Mouse (Mus musculus) heart, adult 10 weeks (tissue): Measurements from ENCODE around the gene Wdr90. TPM values are rescaled to one million over a fixed set of nuclear protein-coding genes. Genes with fewer than 3 reads are reported as not detected.

Experiments used
- polyA plus RNA-seq: library from polyadenylated mRNA; stranded (reverse); fragments of 350-450 nt; fragmentation: Illumina TruSeq; extraction: RNeasy Lipid Tissue Mini Kit (QIAGEN cat#74804); gene quantifications from one replicate; pipeline ENCODE4 v1.2.3, GENCODE M21; 2014; ENCODE audit warnings: low read depth, low replicate concordance

Gene Wdr90
- 3.2 TPM for polyA plus RNA-seq

DNA sequence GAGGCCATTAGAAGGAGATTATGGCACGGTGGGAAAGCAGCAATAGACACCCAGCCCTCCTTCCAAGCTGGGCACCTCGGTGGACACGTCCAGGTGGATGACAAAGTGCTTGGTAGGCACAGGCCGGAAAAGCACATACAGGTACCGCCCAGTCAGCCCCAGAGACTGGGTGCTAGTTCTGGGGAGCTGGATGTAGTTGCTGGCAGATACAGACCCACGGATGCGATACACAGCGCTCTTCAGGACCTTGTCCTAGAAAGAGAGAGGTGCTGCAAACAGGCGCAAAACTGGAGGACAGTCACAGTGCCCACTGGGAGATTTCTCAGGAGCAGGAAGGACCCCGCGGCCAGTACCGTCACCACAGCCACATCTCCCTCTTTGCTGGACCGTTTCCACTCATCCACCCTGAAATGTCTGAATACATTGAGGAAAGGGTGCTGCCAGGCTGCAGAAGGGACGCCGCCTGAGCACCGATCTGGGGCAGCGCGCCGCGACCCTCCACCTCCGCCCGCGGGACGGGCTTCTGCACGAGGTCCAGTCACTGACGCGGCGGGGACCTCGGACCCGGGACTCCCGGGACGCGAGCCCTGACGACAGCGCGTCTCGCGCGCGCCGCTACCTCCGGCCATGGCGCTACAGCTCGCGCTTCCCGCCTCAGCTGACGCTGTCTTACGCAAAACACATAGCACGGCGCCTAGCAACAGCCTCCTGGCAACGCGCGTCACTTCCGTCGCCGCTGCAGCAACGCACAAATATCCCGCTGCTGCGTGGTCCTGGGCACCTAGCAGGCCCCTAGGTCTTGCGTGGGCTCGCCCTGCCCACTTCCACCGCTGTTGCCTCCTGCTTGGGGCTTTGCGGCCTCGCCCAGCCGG is at the start of gene Wdr90:
Gene Wdr90 (minus strand): TSS at position 670 of the 872 bp plus-strand sequence.

GRCm38 (mm10) chr17:25880196-25880910 is 19.1 kb upstream of the Wdr90 start, which contains the start of gene Wfikkn1:
Gene Wfikkn1, minus strand, starts transcription at chr17:25880858.

DNA sequence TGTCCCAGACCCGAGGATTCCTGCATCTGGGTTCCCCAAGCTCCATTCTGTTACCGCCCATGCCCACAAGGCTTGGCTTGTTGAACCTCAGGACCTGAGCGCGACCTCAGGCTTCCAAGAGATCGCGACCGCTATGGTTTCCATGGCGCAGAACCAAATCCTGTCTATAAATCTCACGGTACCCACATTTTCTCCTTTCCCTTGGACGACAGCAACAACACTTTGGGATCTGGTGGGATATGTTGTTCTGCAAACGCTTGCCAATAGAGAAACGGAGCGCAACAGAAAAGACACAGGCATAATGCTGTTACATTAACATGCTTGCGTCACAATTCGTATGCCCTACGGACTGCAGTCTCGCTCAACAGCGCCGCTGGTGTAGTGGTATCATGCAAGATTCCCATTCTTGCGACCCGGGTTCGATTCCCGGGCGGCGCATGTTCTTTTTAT is 13.4 kb upstream of the Wdr90 start, which contains the start of gene Mettl26:
Gene Mettl26 (plus strand): TSS at position 354 of the 450 bp plus-strand sequence.

DNA sequence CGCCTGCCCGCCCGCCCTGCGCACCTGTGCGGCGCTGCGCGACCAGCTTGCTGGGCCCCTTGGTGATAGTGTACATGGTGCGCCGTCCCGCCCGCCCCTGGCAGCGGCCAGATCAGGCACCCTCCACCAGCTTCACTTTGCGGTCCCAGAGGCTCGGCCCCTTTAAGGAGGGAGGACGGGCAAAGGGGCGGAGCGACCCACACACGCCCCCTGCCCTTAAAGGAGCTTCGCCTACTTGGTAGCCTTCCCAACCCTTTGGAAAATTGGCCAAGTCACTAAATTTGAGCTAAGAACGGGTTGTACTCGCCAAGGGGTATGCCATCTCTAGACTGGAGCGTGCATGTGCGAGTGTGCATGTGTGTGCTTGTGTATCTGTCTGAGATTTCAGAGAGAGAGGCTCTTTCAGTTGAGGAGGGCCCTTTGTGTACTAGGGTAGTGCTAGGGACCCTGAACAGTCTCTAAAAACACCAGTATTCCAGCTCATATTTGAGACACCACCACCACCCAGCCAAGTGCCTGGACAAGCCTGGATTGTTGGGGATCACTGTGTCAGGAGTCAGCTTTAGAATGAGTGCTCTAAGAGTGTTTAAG is 7.4 kb upstream of the Wdr90 start, which contains the start of gene Mcrip2:
Gene Mcrip2 (minus strand): TSS at position 164 of the 591 bp plus-strand sequence.

DNA sequence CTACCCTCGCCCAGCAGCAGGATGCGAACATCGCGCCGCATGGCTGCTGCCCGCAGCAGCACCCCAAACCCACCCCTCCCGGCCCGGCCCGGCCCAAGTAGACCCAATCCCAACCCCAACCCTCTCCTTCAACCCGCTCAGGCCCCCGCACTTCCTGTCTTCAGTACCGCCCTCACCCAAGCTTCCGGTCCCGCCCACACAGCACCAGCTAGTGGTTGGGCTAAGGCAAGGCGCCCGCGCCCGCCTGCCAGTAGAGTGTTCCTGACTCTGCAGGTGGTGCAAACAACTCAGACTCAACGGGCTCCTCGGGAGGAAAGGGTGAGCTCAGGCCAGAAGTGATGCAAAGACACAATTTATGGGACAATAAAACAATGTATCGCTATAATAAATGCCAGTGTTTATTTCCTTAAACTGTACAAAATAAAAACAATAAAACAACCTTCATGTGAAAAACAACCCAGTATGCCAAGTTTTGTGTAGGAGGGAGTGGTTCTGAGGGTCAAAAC is 16.9 kb downstream of the Wdr90 start, which contains the start of gene Rhot2:
Gene Rhot2 (minus strand): TSS at position 456 of the 506 bp plus-strand sequence.

GRCm38 (mm10) chr17:25841117-25841880 is 20.0 kb downstream of the Wdr90 start, which contains the start of gene Gm20683:
Gene Gm20683, minus strand, starts transcription at chr17:25841763.

DNA sequence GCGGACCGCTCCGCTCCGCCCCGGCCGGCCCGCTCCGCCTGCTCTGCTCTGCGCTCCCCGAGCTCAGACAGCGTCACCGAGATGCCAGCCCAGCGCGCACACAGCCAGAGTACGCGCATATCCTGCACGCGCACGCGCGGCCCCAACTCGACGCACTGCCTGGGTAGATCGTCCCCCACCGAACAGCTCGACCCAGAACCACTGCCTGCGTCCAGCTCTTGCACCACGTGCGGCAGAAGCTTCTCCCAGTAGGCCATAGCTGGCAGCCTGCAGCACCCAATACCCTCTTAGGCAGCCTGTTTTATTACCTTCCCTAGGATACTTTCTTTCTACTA is 24.3 kb downstream of the Wdr90 start, which contains the start of gene Rhbdl1:
Gene Rhbdl1 (minus strand): TSS at position 220 of the 335 bp plus-strand sequence.

DNA sequence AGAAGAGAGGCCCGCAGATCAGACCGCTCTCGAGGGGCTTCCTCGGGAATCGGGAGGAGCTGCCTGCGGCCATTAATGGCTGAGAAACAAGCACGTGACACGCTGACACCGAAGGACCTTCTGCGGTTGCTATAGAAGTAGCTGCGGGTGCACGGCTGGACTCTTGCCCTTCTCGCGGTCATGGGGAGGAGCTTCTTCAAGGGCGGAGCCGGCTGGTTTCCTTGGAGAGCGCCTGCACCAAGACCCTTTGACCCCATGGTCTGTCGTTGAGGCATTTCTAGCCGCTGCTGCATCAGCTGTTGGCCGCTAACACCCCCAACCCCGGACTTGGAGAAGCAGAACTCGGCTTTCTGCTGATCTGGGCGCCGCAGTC is 28.0 kb downstream of the Wdr90 start, which contains the start of gene Stub1:
Gene Stub1 (minus strand): TSS at position 114 of the 373 bp plus-strand sequence.

GRCm38 (mm10) chr17:25828712-25829557 is 32.4 kb downstream of the Wdr90 start, which contains the start of gene Jmjd8:
Gene Jmjd8, plus strand, starts transcription at chr17:25828867.

DNA sequence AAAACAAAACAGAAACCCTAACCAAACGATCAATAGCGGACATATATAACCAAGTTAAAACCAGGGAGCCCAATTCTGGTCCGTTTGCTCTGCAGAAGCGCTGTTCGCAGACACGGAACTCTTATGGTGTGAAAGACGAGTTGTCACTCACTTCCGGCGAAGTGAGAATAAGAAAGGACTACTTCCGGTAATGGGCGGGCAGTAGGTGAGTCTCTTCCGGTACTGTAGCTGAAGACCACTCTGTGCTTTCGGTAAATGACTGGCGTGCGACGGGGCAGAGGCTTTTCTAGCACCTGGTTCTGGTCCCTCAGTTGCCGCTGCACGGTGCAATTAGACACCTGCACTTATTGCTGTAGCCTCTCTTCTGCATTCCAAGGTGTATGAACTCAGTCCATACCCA is 37.8 kb downstream of the Wdr90 start, which contains the start of gene Wdr24:
Gene Wdr24 (plus strand): TSS at position 176 of the 400 bp plus-strand sequence.

GRCm38 (mm10) chr17:25808789-25809605 is 52.3 kb downstream of the Wdr90 start, which contains the start of gene Fbxl16:
Gene Fbxl16, plus strand, starts transcription at chr17:25809085.

DNA sequence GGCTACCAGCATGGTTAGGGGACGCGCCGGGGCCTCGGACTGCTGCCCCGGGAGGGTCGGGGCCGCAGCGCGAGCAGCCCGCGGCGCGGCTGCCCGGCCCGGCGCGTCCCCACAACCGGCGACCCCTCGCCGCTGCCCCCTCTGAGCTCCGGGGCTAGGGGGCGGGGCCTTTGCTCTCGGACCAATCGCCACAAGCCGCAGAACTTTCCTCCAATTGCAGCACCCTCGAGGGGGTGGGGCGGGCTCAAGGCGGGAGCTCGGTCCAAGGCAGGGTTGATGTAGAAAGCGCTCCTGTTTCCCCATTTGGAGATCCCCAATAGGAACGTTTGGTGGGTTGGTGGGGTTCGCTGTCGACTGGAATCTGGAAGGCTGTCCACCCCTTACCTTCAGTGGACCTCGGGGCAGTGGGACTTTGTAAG is 64.3 kb downstream of the Wdr90 start, which contains the start of gene Metrn:
Gene Metrn (minus strand): TSS at position 186 of the 419 bp plus-strand sequence.

DNA sequence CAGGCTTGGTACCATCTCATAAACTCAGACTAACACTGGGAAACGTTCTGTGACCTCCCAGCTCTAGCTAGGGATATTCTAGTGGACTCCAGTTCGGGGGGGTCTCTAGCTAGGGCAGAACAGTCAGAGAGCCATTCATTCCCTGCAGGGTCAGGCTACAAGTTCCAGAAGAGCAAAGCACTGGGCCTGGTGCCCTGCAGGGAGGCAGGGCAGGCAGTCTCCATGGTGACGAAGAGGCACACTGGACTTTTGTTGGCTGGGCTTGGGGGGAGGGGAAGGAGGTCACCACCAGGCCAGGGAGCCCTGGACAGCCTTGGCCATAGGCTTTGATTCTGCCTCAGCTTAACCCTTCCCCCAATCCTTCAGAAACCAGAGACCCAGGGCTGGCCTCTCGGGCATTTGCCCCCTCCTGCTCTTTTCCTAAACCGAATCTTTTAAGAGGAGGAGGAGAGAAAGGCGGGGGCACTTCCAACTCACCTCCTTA is 65.7 kb downstream of the Wdr90 start, which contains the start of gene AC134908.4:
Gene AC134908.4 (minus strand): TSS at position 51 of the 484 bp plus-strand sequence.

Other genes with a start within 250 kb of the Wdr90 start
- gene Gng13, start 144.3 kb downstream of the Wdr90 start, polyA plus RNA-seq = 0.99 TPM
- gene Chtf18, start 134.1 kb downstream of the Wdr90 start, polyA plus RNA-seq = 1.4 TPM
- gene Rpusd1, start 133.8 kb downstream of the Wdr90 start, polyA plus RNA-seq = 9.4 TPM
- gene Mslnl, start 125.5 kb downstream of the Wdr90 start, polyA plus RNA-seq = not detected
- gene Msln, start 107.1 kb downstream of the Wdr90 start, polyA plus RNA-seq = 18.6 TPM
- 41.3 TPM for gene Narfl, start 87.7 kb downstream of the Wdr90 start, polyA plus RNA-seq
- gene Haghl, start 75.8 kb downstream of the Wdr90 start, polyA plus RNA-seq = 15.1 TPM
- gene Ccdc78, start 74.9 kb downstream of the Wdr90 start, polyA plus RNA-seq = 0.26 TPM
- 41.4 TPM for gene Fam173a, start 68.6 kb downstream of the Wdr90 start, polyA plus RNA-seq
- not detected for gene AC134908.4, start 65.8 kb downstream of the Wdr90 start, polyA plus RNA-seq
- gene Metrn, start 64.4 kb downstream of the Wdr90 start, polyA plus RNA-seq = 31.5 TPM
- gene Fbxl16, start 52.4 kb downstream of the Wdr90 start, polyA plus RNA-seq = 2.1 TPM
- 11.2 TPM for gene Wdr24, start 37.9 kb downstream of the Wdr90 start, polyA plus RNA-seq
- 31.6 TPM for gene Jmjd8, start 32.6 kb downstream of the Wdr90 start, polyA plus RNA-seq
- gene Stub1, start 28.1 kb downstream of the Wdr90 start, polyA plus RNA-seq = 133 TPM
- gene Rhbdl1, start 24.2 kb downstream of the Wdr90 start, polyA plus RNA-seq = 1.1 TPM
- 4.1 TPM for gene Gm20683, start 19.7 kb downstream of the Wdr90 start, polyA plus RNA-seq
- gene Rhot2, start 16.6 kb downstream of the Wdr90 start, polyA plus RNA-seq = 133 TPM
- 194 TPM for gene Mcrip2, start 7.3 kb upstream of the Wdr90 start, polyA plus RNA-seq
- gene Mettl26, start 13.6 kb upstream of the Wdr90 start, polyA plus RNA-seq = 19.7 TPM
- not detected for gene Wfikkn1, start 19.4 kb upstream of the Wdr90 start, polyA plus RNA-seq
- gene Rab40c, start 58.2 kb upstream of the Wdr90 start, polyA plus RNA-seq = 15.4 TPM
- 40.5 TPM for gene Pigq, start 83.4 kb upstream of the Wdr90 start, polyA plus RNA-seq
- not detected for gene Nhlrc4, start 83.5 kb upstream of the Wdr90 start, polyA plus RNA-seq
- gene A930017K11Rik, start 91.1 kb upstream of the Wdr90 start, polyA plus RNA-seq = 0.34 TPM
- gene Capn15, start 124.3 kb upstream of the Wdr90 start, polyA plus RNA-seq = 9.9 TPM
- gene Rab11fip3, start 208.1 kb upstream of the Wdr90 start, polyA plus RNA-seq = 28.2 TPM
- 12.0 TPM for gene Decr2, start 228.8 kb upstream of the Wdr90 start, polyA plus RNA-seq
- gene Nme4, start 234.1 kb upstream of the Wdr90 start, polyA plus RNA-seq = 10.3 TPM